ENCODE assay signal across 9 mouse cellular contexts in genomic region chr11:52343162-52343561, GRCm38 (mm10). TPM values are rescaled to one million over a fixed set of nuclear protein-coding genes. Genes with fewer than 3 reads are reported as not detected.
DNase-seq lines count a peak whose midpoint lies in the region; ATAC-seq and TF ChIP-seq lines count a peak whose summit lies in the region.
"Had no signal": no experiment of that assay in that cellular context is flagged by ENCODE, and none has a peak within 500 bp of the region (broad histone marks: within the 10 kb centered on the region; RNA-seq: fewer than 3 reads in every experiment).

No protein-coding gene starts in this region.

- no peaks in the 10 kb centered on the region for H3K79me3 ChIP-seq in C2C12 (ENCODE audit: low read depth)

- H3K4me3 ChIP-seq in C2C12 (ENCODE audit: insufficient read depth, poor library complexity, severe bottlenecking): no peak overlapping the region
- H3K4me3 ChIP-seq in small intestine, adult 2 months (ENCODE audit: low read depth, low read length): no peak overlapping the region
- H3K4me3 ChIP-seq: heart, embryonic 15.5 days had no signal

- H3K27me3 ChIP-seq in C2C12 (ENCODE audit: control insufficient read depth, insufficient read depth, insufficient read length): no peaks in the 10 kb centered on the region
- no peaks in the 10 kb centered on the region for H3K27me3 ChIP-seq in small intestine, adult 2 months (ENCODE audit: control insufficient read depth, insufficient read depth, low read length)

- no peak overlapping the region for H3K27ac ChIP-seq in small intestine, adult 2 months (ENCODE audit: insufficient read depth, low read depth, low read length)
- H3K27ac ChIP-seq: heart, embryonic 15.5 days had no signal

- no peaks in the 10 kb centered on the region for H3K36me3 ChIP-seq in C2C12 (ENCODE audit: control insufficient read depth, insufficient read depth)
- no peaks in the 10 kb centered on the region for H3K36me3 ChIP-seq in small intestine, adult 2 months (ENCODE audit: control insufficient read depth, insufficient read depth, low read length)
- H3K36me3 ChIP-seq: heart, embryonic 15.5 days had no signal

- DNase-seq in MN1 (ENCODE audit: low spot score): peak; percentile 94
- DNase-seq in cerebellum, adult 8-10 months: peak; percentile 83
- DNase-seq in gastrocnemius, postnatal 14 days: peak; percentile 78
- DNase-seq in layer of hippocampus, adult 18-20 months (ENCODE audit: low spot score in 2 of 2): peak; percentile 64 to 81
- DNase-seq in lung, postnatal 25 days (ENCODE audit: low spot score): peak; percentile 82

- H3K4me1 ChIP-seq in small intestine, adult 2 months (ENCODE audit: control insufficient read depth, insufficient read depth, insufficient read length, low read length): peaks cover 3% of the 10 kb centered on the region; the same call in 1 of the 2 replicates

- peak; percentile 35 for TF ChIP-seq CTCF in C2C12 (IDR thresholded peaks at IDR 0.05; ENCODE audit: control insufficient read depth, insufficient read depth, insufficient read length)
- peak; percentile 65; the same call in 1 of the 2 replicates for TF ChIP-seq CTCF in small intestine, adult 2 months (IDR thresholded peaks at IDR 0.05; ENCODE audit: extremely low read depth, insufficient read length, insufficient replicate concordance, low read depth, low read length)

- no peak overlapping the region for H3ac ChIP-seq in C2C12 (ENCODE audit: control insufficient read depth, insufficient read length, low read depth)

- ATAC-seq in megakaryocyte-erythroid progenitor cell, adult 5-6 weeks (replicated peaks; ENCODE audit: low FRiP score, low TSS enrichment, poor library complexity, severe bottlenecking): no peak

- WGBS in small intestine, adult 2 months: under 1% methylated on average over 6 of the region's 6 CpGs

- no peaks in the 10 kb centered on the region for H3K79me2 ChIP-seq in C2C12 (ENCODE audit: control insufficient read depth, insufficient read depth)

- intact Hi-C loops in gastrocnemius, postnatal 14 days (cut with DNase I; ENCODE audit: low total_unique reads): loop anchor here (2.0 to 5.0 kb wide), 2 partner anchors 44 to 81 kb away; no protein-coding TSS in a partner anchor

- TF ChIP-seq POLR2A in small intestine, adult 2 months (IDR thresholded peaks at IDR 0.05; ENCODE audit: low read depth, low read length): no peak

TF ChIP-seq in C2C12, 6 proteins besides CTCF, POLR2A, EP300 and RAD21:
- no peak for TF ChIP-seq MAX (IDR thresholded peaks at IDR 0.05)
- TF ChIP-seq USF1 (IDR thresholded peaks at IDR 0.05; ENCODE audit: low read depth): no peak
- no peak for TF ChIP-seq CEBPB (IDR thresholded peaks at IDR 0.05; ENCODE audit: low read depth)
- no peak for TF ChIP-seq FOSL1 (IDR thresholded peaks at IDR 0.05; ENCODE audit: insufficient read depth, low read length, poor library complexity, severe bottlenecking)
- TF ChIP-seq MYOG (IDR thresholded peaks at IDR 0.05; ENCODE audit: control insufficient read depth, extremely low read depth, insufficient read length): no peak
- TF ChIP-seq MYOD1 (IDR thresholded peaks at IDR 0.05; ENCODE audit: control insufficient read depth, insufficient read length, low read depth): no peak

RNA-seq across cellular contexts. Expression of gene Vdac1, which starts 17.5 kb away (rescaled TPM):
- 296 TPM for polyA plus RNA-seq in C2C12 (2012; fragmentation: generic; extraction: Trizol)
- 1,000 to 10,000 TPM; 1,133 to 1,268 TPM for total RNA-seq in gastrocnemius, postnatal 14 days (2021)
- total RNA-seq in layer of hippocampus, adult 18-20 months (2021): 100 to 1,000 TPM; 522 to 543 TPM
- 23.1 and 47.0 TPM in 2 replicates for polyA plus RNA-seq in small intestine, adult 2 months (2012; rRNA removed)
- 192 and 199 TPM in 2 replicates for total RNA-seq in megakaryocyte-erythroid progenitor cell, adult 5-6 weeks (2014; fragmentation: Nextera tagmentation)
- total RNA-seq in megakaryocyte-erythroid progenitor cell, adult 5-6 weeks (2017): 232 and 301 TPM in 2 replicates

RNA-seq across cellular contexts. Expression of gene 9530068E07Rik, which starts 53.1 kb away (rescaled TPM):
- 111 TPM for polyA plus RNA-seq in C2C12 (2012; fragmentation: generic; extraction: Trizol)
- 10 to 100 TPM; 57.9 to 62.0 TPM for total RNA-seq in gastrocnemius, postnatal 14 days (2021)
- 10 to 100 TPM; 64.4 to 66.8 TPM for total RNA-seq in layer of hippocampus, adult 18-20 months (2021)
- polyA plus RNA-seq in small intestine, adult 2 months (2012; rRNA removed): 69.8 and 80.0 TPM in 2 replicates
- 49.7 and 60.7 TPM in 2 replicates for total RNA-seq in megakaryocyte-erythroid progenitor cell, adult 5-6 weeks (2014; fragmentation: Nextera tagmentation)
- total RNA-seq in megakaryocyte-erythroid progenitor cell, adult 5-6 weeks (2017): 51.1 and 58.3 TPM in 2 replicates
